Mouse (Mus musculus): ENCODE results near the gene Hoxb9. TPM values are rescaled to one million over a fixed set of nuclear protein-coding genes. Genes with fewer than 3 reads are reported as not detected.

Gene Hoxb9
- polyA plus RNA-seq, 1 experiment = not detected

DNA sequence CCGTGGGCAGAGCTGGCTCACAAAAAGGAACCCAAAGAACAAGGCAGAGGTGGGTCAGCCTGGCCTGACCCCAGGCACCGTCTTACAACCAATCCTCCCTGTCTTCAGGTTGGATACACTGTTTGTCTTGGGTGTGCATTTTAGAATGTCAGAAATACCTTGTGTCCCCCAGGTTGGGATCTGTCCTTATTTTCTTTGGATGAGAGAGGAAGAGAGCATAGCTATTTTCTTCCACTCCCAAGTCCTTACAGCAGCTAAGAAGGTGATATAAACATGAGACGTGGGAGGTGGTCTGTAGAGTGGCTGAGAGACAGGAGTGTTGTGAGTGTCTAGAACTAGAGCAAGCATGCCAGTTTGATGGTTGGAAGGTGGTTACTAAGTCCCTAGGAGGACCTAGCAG lies 26.2 kb downstream of the Hoxb9 start:
- Histone ChIP-seq H3K36me3 (ENCODE audit: control insufficient read depth, insufficient read depth) (no peaks in the 10 kb centered on the region), H3K27me3 (ENCODE audit: control insufficient read depth, insufficient read depth, insufficient read length) (peaks cover 93% of the 10 kb centered on the region), H3K79me2 (ENCODE audit: control insufficient read depth, insufficient read depth) (no peaks in the 10 kb centered on the region)

DNA sequence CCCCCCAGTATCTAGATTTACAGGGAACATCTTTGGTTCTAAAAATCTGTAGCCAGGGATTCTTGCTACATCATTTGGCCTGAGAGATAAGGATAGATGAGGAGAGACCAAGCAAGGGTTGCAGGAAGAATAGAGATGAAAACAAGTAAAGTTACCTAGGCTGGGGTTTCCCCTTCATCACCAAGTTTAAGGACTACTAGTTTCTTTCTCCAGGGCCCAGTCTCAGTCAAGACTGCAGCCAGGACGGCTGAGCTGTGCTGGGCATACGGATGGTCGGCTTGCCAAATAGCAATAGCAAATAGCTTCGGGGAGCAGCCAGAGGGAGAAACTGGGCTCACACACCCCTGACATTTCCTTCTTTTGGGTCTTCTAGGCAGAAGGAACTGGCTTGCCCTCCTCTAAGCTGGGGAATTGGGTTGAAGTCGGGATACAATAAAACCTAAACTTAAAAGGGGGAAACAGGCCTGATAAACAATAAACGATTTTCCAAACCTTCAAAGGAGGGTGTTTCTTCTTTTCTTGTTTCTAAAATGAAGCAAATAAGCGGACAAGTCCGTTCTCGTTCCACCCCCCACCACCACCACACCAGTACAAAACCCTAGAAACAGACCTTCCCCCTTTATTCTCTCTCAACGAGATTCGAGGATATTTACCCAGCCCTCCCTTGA lies 26.8 kb downstream of the Hoxb9 start:
- Histone ChIP-seq H3K79me2 (ENCODE audit: control insufficient read depth, insufficient read depth) (no peaks in the 10 kb centered on the region), H3K27me3 (ENCODE audit: control insufficient read depth, insufficient read depth, insufficient read length) (peaks cover 94% of the 10 kb centered on the region), H3K79me3 (ENCODE audit: low read depth) (no peaks in the 10 kb centered on the region), H3K4me3 (ENCODE audit: insufficient read depth, poor library complexity, severe bottlenecking) (no peak overlapping the region), H3ac (ENCODE audit: control insufficient read depth, insufficient read length, low read depth) (no peak overlapping the region), H3K36me3 (ENCODE audit: control insufficient read depth, insufficient read depth) (no peaks in the 10 kb centered on the region)
- TF ChIP-seq MAX (IDR thresholded peaks at IDR 0.05) = no peak
- no peak for TF ChIP-seq FOSL1 (IDR thresholded peaks at IDR 0.05; ENCODE audit: insufficient read depth, low read length, poor library complexity, severe bottlenecking)
- no peak for TF ChIP-seq CTCF (IDR thresholded peaks at IDR 0.05; ENCODE audit: control insufficient read depth, insufficient read depth, insufficient read length)
- TF ChIP-seq MYOG (IDR thresholded peaks at IDR 0.05; ENCODE audit: control insufficient read depth, extremely low read depth, insufficient read length) = no peak
- TF ChIP-seq MYOD1 (IDR thresholded peaks at IDR 0.05; ENCODE audit: control insufficient read depth, insufficient read length, low read depth) = no peak
- no peak for TF ChIP-seq CEBPB (IDR thresholded peaks at IDR 0.05; ENCODE audit: low read depth)
- TF ChIP-seq USF1 (IDR thresholded peaks at IDR 0.05; ENCODE audit: low read depth) = no peak

More for the DNA sequence above, 26.2 kb downstream of the Hoxb9 start:
- TF ChIP-seq CTCF (IDR thresholded peaks at IDR 0.05; ENCODE audit: control insufficient read depth, insufficient read depth, insufficient read length) (no peak), CEBPB (IDR thresholded peaks at IDR 0.05; ENCODE audit: low read depth) (no peak), FOSL1 (IDR thresholded peaks at IDR 0.05; ENCODE audit: insufficient read depth, low read length, poor library complexity, severe bottlenecking) (no peak), MYOD1 (IDR thresholded peaks at IDR 0.05; ENCODE audit: control insufficient read depth, insufficient read length, low read depth) (no peak), MYOG (IDR thresholded peaks at IDR 0.05; ENCODE audit: control insufficient read depth, extremely low read depth, insufficient read length) (no peak), USF1 (IDR thresholded peaks at IDR 0.05; ENCODE audit: low read depth) (no peak), MAX (IDR thresholded peaks at IDR 0.05) (no peak)
- Histone ChIP-seq H3K4me3 (ENCODE audit: insufficient read depth, poor library complexity, severe bottlenecking) (no peak overlapping the region), H3K79me3 (ENCODE audit: low read depth) (no peaks in the 10 kb centered on the region), H3ac (ENCODE audit: control insufficient read depth, insufficient read length, low read depth) (no peak overlapping the region)

DNA sequence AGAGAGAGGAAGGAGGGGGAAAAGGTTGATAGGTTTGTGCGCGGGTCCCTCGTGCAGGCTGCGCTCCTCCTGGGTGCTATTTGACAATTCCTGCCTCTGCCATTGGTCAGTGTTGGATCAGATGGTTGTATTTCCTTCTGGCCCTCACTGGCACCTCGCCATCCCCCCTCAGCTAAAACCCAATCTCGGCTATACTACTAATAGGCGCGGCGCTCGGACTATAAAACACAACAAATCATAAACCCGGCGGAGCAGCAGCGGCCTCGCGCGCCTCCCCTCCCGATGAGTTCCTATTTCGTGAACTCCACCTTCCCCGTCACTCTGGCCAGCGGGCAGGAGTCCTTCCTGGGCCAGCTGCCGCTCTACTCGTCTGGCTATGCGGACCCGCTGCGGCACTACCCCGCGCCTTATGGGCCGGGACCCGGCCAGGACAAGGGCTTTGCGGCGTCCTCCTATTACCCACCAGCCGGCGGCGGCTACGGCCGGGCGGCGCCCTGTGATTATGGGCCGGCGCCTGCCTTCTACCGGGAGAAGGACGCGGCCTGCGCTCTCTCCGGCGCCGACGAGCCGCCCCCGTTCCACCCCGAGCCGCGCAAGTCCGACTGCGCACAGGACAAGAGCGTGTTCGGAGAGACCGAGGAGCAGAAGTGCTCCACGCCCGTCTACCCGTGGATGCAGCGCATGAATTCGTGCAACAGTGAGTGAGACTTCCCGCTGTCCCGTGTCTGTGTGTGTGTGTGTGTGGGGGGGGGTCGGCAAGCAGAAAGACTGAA lies 27.8 kb downstream of the Hoxb9 start:
- Histone ChIP-seq H3K27me3 (ENCODE audit: control insufficient read depth, insufficient read depth, insufficient read length) (peaks cover 95% of the 10 kb centered on the region), H3K4me3 (ENCODE audit: insufficient read depth, poor library complexity, severe bottlenecking) (no peak overlapping the region), H3K79me3 (ENCODE audit: low read depth) (no peaks in the 10 kb centered on the region), H3K36me3 (ENCODE audit: control insufficient read depth, insufficient read depth) (no peaks in the 10 kb centered on the region), H3ac (ENCODE audit: control insufficient read depth, insufficient read length, low read depth) (peak overlapping the region; percentile 63), H3K79me2 (ENCODE audit: control insufficient read depth, insufficient read depth) (no peaks in the 10 kb centered on the region)
- TF ChIP-seq CTCF (IDR thresholded peaks at IDR 0.05; ENCODE audit: control insufficient read depth, insufficient read depth, insufficient read length) (no peak), MYOD1 (IDR thresholded peaks at IDR 0.05; ENCODE audit: control insufficient read depth, insufficient read length, low read depth) (no peak), MYOG (IDR thresholded peaks at IDR 0.05; ENCODE audit: control insufficient read depth, extremely low read depth, insufficient read length) (no peak), CEBPB (IDR thresholded peaks at IDR 0.05; ENCODE audit: low read depth) (no peak), FOSL1 (IDR thresholded peaks at IDR 0.05; ENCODE audit: insufficient read depth, low read length, poor library complexity, severe bottlenecking) (no peak), USF1 (IDR thresholded peaks at IDR 0.05; ENCODE audit: low read depth) (no peak), MAX (IDR thresholded peaks at IDR 0.05) (no peak)

DNA sequence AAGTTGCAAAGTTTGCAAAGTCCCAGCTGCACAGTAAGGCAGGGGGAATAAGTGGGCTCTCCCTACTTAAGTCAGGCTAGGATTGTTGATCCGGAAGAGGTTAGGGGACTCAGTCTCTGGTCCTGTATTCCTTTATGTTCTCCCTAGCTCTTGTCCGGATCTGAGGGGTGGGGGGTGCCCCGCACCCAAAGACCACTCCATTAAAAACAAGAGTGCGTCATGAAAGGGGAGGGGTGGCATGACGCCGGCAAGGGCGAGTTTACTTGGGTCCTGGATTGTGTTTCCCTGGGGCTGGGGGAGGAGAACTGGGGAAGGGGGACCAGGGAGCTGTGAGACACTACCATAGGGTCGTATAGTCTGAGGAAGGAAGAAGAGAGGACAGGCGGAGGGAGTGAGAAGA lies 28.5 kb downstream of the Hoxb9 start:
- TF ChIP-seq MAX (IDR thresholded peaks at IDR 0.05) (no peak), CEBPB (IDR thresholded peaks at IDR 0.05; ENCODE audit: low read depth) (no peak), USF1 (IDR thresholded peaks at IDR 0.05; ENCODE audit: low read depth) (no peak), MYOD1 (IDR thresholded peaks at IDR 0.05; ENCODE audit: control insufficient read depth, insufficient read length, low read depth) (no peak), MYOG (IDR thresholded peaks at IDR 0.05; ENCODE audit: control insufficient read depth, extremely low read depth, insufficient read length) (no peak), FOSL1 (IDR thresholded peaks at IDR 0.05; ENCODE audit: insufficient read depth, low read length, poor library complexity, severe bottlenecking) (no peak), CTCF (IDR thresholded peaks at IDR 0.05; ENCODE audit: control insufficient read depth, insufficient read depth, insufficient read length) (no peak)
- H3K79me3 ChIP-seq (ENCODE audit: low read depth) = no peaks in the 10 kb centered on the region
- peaks cover 93% of the 10 kb centered on the region for H3K27me3 ChIP-seq (ENCODE audit: control insufficient read depth, insufficient read depth, insufficient read length)
- H3K36me3 ChIP-seq (ENCODE audit: control insufficient read depth, insufficient read depth) = no peaks in the 10 kb centered on the region
- H3K4me3 ChIP-seq (ENCODE audit: insufficient read depth, poor library complexity, severe bottlenecking) = no peak overlapping the region
- no peak overlapping the region for H3ac ChIP-seq (ENCODE audit: control insufficient read depth, insufficient read length, low read depth)
- no peaks in the 10 kb centered on the region for H3K79me2 ChIP-seq (ENCODE audit: control insufficient read depth, insufficient read depth)

DNA sequence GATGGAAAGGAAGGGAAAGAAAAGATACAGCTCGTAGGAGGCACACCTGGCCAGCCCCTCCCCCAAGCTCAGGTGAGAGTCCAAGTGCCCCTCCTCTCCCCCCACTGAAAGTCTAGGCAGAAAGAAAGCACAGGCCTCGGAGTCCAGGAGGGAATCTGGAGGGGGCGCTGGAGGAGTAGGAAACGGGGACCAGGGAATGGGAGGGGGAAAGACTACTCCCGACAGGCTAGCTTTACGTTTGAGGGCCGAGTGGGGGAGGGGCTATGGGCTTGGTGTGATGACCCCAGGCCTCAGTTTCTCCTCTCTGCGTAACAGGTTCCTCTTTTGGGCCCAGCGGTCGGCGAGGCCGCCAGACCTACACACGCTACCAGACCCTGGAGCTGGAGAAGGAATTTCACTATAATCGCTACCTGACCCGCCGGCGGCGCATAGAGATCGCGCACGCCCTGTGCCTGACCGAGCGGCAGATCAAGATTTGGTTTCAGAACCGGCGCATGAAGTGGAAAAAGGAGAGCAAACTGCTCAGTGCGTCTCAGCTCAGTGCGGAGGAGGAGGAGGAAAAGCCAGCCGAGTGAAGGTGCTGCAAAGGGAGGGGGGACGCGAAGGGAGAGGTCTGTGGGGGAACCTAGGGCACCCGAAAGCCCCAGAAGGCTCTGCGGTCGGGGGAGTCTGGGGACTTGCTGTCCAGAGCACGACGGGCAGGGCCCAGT lies 29.3 kb downstream of the Hoxb9 start:
- no peaks in the 10 kb centered on the region for H3K79me3 ChIP-seq (ENCODE audit: low read depth)
- H3K36me3 ChIP-seq (ENCODE audit: control insufficient read depth, insufficient read depth) = no peaks in the 10 kb centered on the region
- no peak for TF ChIP-seq USF1 (IDR thresholded peaks at IDR 0.05; ENCODE audit: low read depth)
- TF ChIP-seq MYOG (IDR thresholded peaks at IDR 0.05; ENCODE audit: control insufficient read depth, extremely low read depth, insufficient read length) = no peak
- TF ChIP-seq FOSL1 (IDR thresholded peaks at IDR 0.05; ENCODE audit: insufficient read depth, low read length, poor library complexity, severe bottlenecking) = no peak
- TF ChIP-seq CTCF (IDR thresholded peaks at IDR 0.05; ENCODE audit: control insufficient read depth, insufficient read depth, insufficient read length) = no peak
- no peak for TF ChIP-seq MYOD1 (IDR thresholded peaks at IDR 0.05; ENCODE audit: control insufficient read depth, insufficient read length, low read depth)
- TF ChIP-seq MAX (IDR thresholded peaks at IDR 0.05) = no peak
- TF ChIP-seq CEBPB (IDR thresholded peaks at IDR 0.05; ENCODE audit: low read depth) = no peak
- peaks cover 91% of the 10 kb centered on the region for H3K27me3 ChIP-seq (ENCODE audit: control insufficient read depth, insufficient read depth, insufficient read length)
- no peak overlapping the region for H3ac ChIP-seq (ENCODE audit: control insufficient read depth, insufficient read length, low read depth)
- H3K4me3 ChIP-seq (ENCODE audit: insufficient read depth, poor library complexity, severe bottlenecking) = no peak overlapping the region
- H3K79me2 ChIP-seq (ENCODE audit: control insufficient read depth, insufficient read depth) = no peaks in the 10 kb centered on the region

All from C2C12 (cell line).